In genomic region chr11:58846919-58847461, GRCm38 (mm10) we compare ENCODE assay signal across 8 mouse cellular contexts. TPM values are rescaled to one million over a fixed set of nuclear protein-coding genes. Genes with fewer than 3 reads are reported as not detected.
DNase-seq lines count a peak whose midpoint lies in the region; ATAC-seq and TF ChIP-seq lines count a peak whose summit lies in the region.

TSS of gene Gm12258 (plus strand) at chr11:58847158.

- peak within 1 kb of the TSS; percentile 79 for H3K4me2 ChIP-seq in heart, embryonic 11.5 days
- H3K4me2 ChIP-seq in kidney, embryonic 16.5 days (replicated peaks; ENCODE audit: low read depth, low read length): peak within 1 kb of the TSS; percentile 83
- H3K4me2 ChIP-seq in myocyte (ENCODE audit: low read depth): peak within 1 kb of the TSS; percentile 65

- peak; percentile 99 for DNase-seq in brain, embryonic 14.5 days (ENCODE audit: low read depth)
- peak; percentile 97 for DNase-seq in liver, adult 2 months (ENCODE audit: extremely low read depth, low read depth, low spot score)
- DNase-seq in splenic B cell, adult 2 months (ENCODE audit: low read depth, low spot score): peak; percentile 98

- H3ac ChIP-seq in C2C12 (ENCODE audit: control insufficient read depth, insufficient read length, low read depth) (peak within 1 kb of the TSS; percentile 82), myocyte (ENCODE audit: control insufficient read depth, insufficient read length) (peak within 1 kb of the TSS; percentile 89)

- no peak for TF ChIP-seq CTCF in C2C12 (IDR thresholded peaks at IDR 0.05; ENCODE audit: control insufficient read depth, insufficient read depth, insufficient read length)
- no peak for TF ChIP-seq CTCF in brain, embryonic 14.5 days (IDR thresholded peaks at IDR 0.05; ENCODE audit: borderline replicate concordance, extremely low read depth, insufficient read depth, insufficient read length)
- no peak for TF ChIP-seq CTCF in liver, adult 2 months (IDR thresholded peaks at IDR 0.05; ENCODE audit: low read depth, low read length)

- no peaks in the 10 kb centered on the region for H3K9me3 ChIP-seq in erythroblast, embryonic 14.5 days (ENCODE audit: control insufficient read depth, low read length)
- H3K9me3 ChIP-seq in heart, embryonic 11.5 days (replicated peaks; ENCODE audit: control insufficient read depth, low read length): no peaks in the 10 kb centered on the region
- no peaks in the 10 kb centered on the region for H3K9me3 ChIP-seq in kidney, embryonic 16.5 days (ENCODE audit: low read length)

- WGBS in heart, embryonic 11.5 days (ENCODE audit: insufficient replicate concordance): 1% methylated on average over 24 of the region's 24 CpGs
- under 1% methylated on average over 24 of the region's 24 CpGs for WGBS in kidney, embryonic 16.5 days
- under 1% methylated on average over 24 of the region's 24 CpGs for WGBS in liver, adult 2 months

- peak; percentile 99 for ATAC-seq in heart, embryonic 11.5 days (replicated peaks; ENCODE audit: insufficient number of reproducible peaks, low FRiP score, low TSS enrichment)
- ATAC-seq in kidney, embryonic 16.5 days (ENCODE audit: low FRiP score, low TSS enrichment): peak; percentile 100

- H3K79me3 ChIP-seq in C2C12 (ENCODE audit: low read depth): no peaks in the 10 kb centered on the region

- no peaks in the 10 kb centered on the region for H3K27me3 ChIP-seq in C2C12 (ENCODE audit: control insufficient read depth, insufficient read depth, insufficient read length)
- H3K27me3 ChIP-seq in erythroblast, embryonic 14.5 days (ENCODE audit: control insufficient read depth): no peaks in the 10 kb centered on the region
- no peaks in the 10 kb centered on the region for H3K27me3 ChIP-seq in heart, embryonic 11.5 days (ENCODE audit: control insufficient read depth, insufficient read depth, low read length)
- no peaks in the 10 kb centered on the region for H3K27me3 ChIP-seq in kidney, embryonic 16.5 days (ENCODE audit: insufficient read depth, low read length)
- H3K27me3 ChIP-seq in liver, adult 2 months (ENCODE audit: control insufficient read depth, insufficient read depth, low read length): no peaks in the 10 kb centered on the region
- no peaks in the 10 kb centered on the region for H3K27me3 ChIP-seq in myocyte (ENCODE audit: control insufficient read depth, insufficient read depth, insufficient read length)
- no peaks in the 10 kb centered on the region for H3K27me3 ChIP-seq in splenic B cell, adult 2 months (ENCODE audit: control insufficient read depth, insufficient read depth, low read length, poor library complexity, severe bottlenecking)

- H3K9ac ChIP-seq in heart, embryonic 11.5 days (ENCODE audit: low read depth, low read length): peak within 1 kb of the TSS; percentile 80
- H3K9ac ChIP-seq in kidney, embryonic 16.5 days (replicated peaks; ENCODE audit: low read length): peak within 1 kb of the TSS; percentile 91
- peak within 1 kb of the TSS; percentile 84 for H3K9ac ChIP-seq in liver, adult 2 months (ENCODE audit: low read depth, low read length)

- peak within 1 kb of the TSS; percentile 46 for H3K4me3 ChIP-seq in C2C12 (ENCODE audit: insufficient read depth, poor library complexity, severe bottlenecking)
- peak within 1 kb of the TSS; percentile 80 for H3K4me3 ChIP-seq in erythroblast, embryonic 14.5 days (replicated peaks)
- peak within 1 kb of the TSS; percentile 68 for H3K4me3 ChIP-seq in heart, embryonic 11.5 days (ENCODE audit: low read depth, low read length)
- peak within 1 kb of the TSS; percentile 86 for H3K4me3 ChIP-seq in kidney, embryonic 16.5 days (ENCODE audit: low read length)
- H3K4me3 ChIP-seq in liver, adult 2 months (ENCODE audit: insufficient read depth, low read depth, low read length): peak within 1 kb of the TSS; percentile 75
- H3K4me3 ChIP-seq in myocyte: peak within 1 kb of the TSS; percentile 46

- peaks cover 21% of the 10 kb centered on the region for H3K4me1 ChIP-seq in erythroblast, embryonic 14.5 days (ENCODE audit: control insufficient read depth)
- H3K4me1 ChIP-seq in heart, embryonic 11.5 days (ENCODE audit: control insufficient read depth, insufficient read depth, low read length): peaks cover 6% of the 10 kb centered on the region; the same call in 1 of the 2 replicates
- peaks cover 8% of the 10 kb centered on the region for H3K4me1 ChIP-seq in kidney, embryonic 16.5 days (ENCODE audit: insufficient read depth, low read length)
- H3K4me1 ChIP-seq in liver, adult 2 months (ENCODE audit: control insufficient read depth, insufficient read depth, low read length): peaks cover 2% of the 10 kb centered on the region; the same call in 1 of the 2 replicates

- H3K27ac ChIP-seq in heart, embryonic 11.5 days (ENCODE audit: low read depth, low read length): no peak within 1 kb of the TSS
- H3K27ac ChIP-seq in kidney, embryonic 16.5 days (ENCODE audit: low read length): no peak within 1 kb of the TSS; the same call in 1 of the 2 replicates
- peak within 1 kb of the TSS; percentile 52 for H3K27ac ChIP-seq in liver, adult 2 months (replicated peaks; ENCODE audit: insufficient read depth, low read depth, low read length)

- H3K36me3 ChIP-seq in C2C12 (ENCODE audit: control insufficient read depth, insufficient read depth): peaks cover 18% of the 10 kb centered on the region
- peaks cover 29% of the 10 kb centered on the region for H3K36me3 ChIP-seq in erythroblast, embryonic 14.5 days (ENCODE audit: control insufficient read depth)
- peaks cover 7% of the 10 kb centered on the region; the same call in 1 of the 2 replicates for H3K36me3 ChIP-seq in heart, embryonic 11.5 days (ENCODE audit: control insufficient read depth, insufficient read depth, low read length)
- H3K36me3 ChIP-seq in kidney, embryonic 16.5 days (ENCODE audit: insufficient read depth, low read length): peaks cover 12% of the 10 kb centered on the region
- H3K36me3 ChIP-seq in liver, adult 2 months (ENCODE audit: control insufficient read depth, insufficient read depth, low read length): peaks cover 5% of the 10 kb centered on the region; the same call in 1 of the 2 replicates
- peaks cover 15% of the 10 kb centered on the region for H3K36me3 ChIP-seq in myocyte (ENCODE audit: control insufficient read depth, insufficient read depth)
- H3K36me3 ChIP-seq in splenic B cell, adult 2 months (ENCODE audit: control insufficient read depth, insufficient read depth, low read length, poor library complexity, severe bottlenecking): 0 out of 2 replicates have a peak, but pooled peaks cover 2% of the 10 kb centered on the region

- H3K79me2 ChIP-seq in C2C12 (ENCODE audit: control insufficient read depth, insufficient read depth): no peaks in the 10 kb centered on the region
- no peaks in the 10 kb centered on the region; the same call in 1 of the 2 replicates for H3K79me2 ChIP-seq in liver, adult 2 months (ENCODE audit: control insufficient read depth, insufficient read depth, low read length)
- H3K79me2 ChIP-seq in myocyte (ENCODE audit: control insufficient read depth, insufficient read depth): no peaks in the 10 kb centered on the region

- TF ChIP-seq POLR2A in brain, embryonic 14.5 days (IDR thresholded peaks at IDR 0.05; ENCODE audit: borderline replicate concordance, extremely low read depth, insufficient read depth, insufficient read length, poor library complexity, severe bottlenecking): peak; percentile 31; the same call in 1 of the 2 replicates
- TF ChIP-seq POLR2A in liver, adult 2 months (IDR thresholded peaks at IDR 0.05; ENCODE audit: extremely low read depth, insufficient read depth, low read length): peak; percentile 44; the same call in 1 of the 2 replicates
- TF ChIP-seq POLR2A in myocyte (IDR thresholded peaks at IDR 0.05; ENCODE audit: insufficient read length, low read depth): peak; percentile 60

TF ChIP-seq in C2C12, 6 proteins besides CTCF, POLR2A, EP300 and RAD21:
- TF ChIP-seq FOSL1 (IDR thresholded peaks at IDR 0.05; ENCODE audit: insufficient read depth, low read length, poor library complexity, severe bottlenecking): no peak
- no peak for TF ChIP-seq CEBPB (IDR thresholded peaks at IDR 0.05; ENCODE audit: low read depth)
- no peak for TF ChIP-seq MYOD1 (IDR thresholded peaks at IDR 0.05; ENCODE audit: control insufficient read depth, insufficient read length, low read depth)
- no peak for TF ChIP-seq MYOG (IDR thresholded peaks at IDR 0.05; ENCODE audit: control insufficient read depth, extremely low read depth, insufficient read length)
- TF ChIP-seq USF1 (IDR thresholded peaks at IDR 0.05; ENCODE audit: low read depth): no peak
- no peak for TF ChIP-seq MAX (IDR thresholded peaks at IDR 0.05)

TF ChIP-seq in myocyte, 11 proteins besides CTCF, POLR2A, EP300 and RAD21:
- TF ChIP-seq MYOD1 (IDR thresholded peaks at IDR 0.05; ENCODE audit: control insufficient read depth in 1 of 3, insufficient read length in 2 of 3, low read depth in 2 of 3): no peak
- no peak for TF ChIP-seq SRF (IDR thresholded peaks at IDR 0.05; ENCODE audit: control insufficient read depth, insufficient read length, low read depth)
- no peak for TF ChIP-seq MYOG (IDR thresholded peaks at IDR 0.05; ENCODE audit: control insufficient read depth in 1 of 3, insufficient read depth in 1 of 3, insufficient read length in 2 of 3, low read depth in 2 of 3)
- TF ChIP-seq TCF3 (IDR thresholded peaks at IDR 0.05; ENCODE audit: insufficient read length, low read depth): no peak
- TF ChIP-seq E2F4 (IDR thresholded peaks at IDR 0.05; ENCODE audit: insufficient read depth): peak; percentile 22
- TF ChIP-seq POLR2AphosphoS2 (IDR thresholded peaks at IDR 0.05; ENCODE audit: insufficient read length, low read depth): peak; percentile 45
- TF ChIP-seq CEBPB (IDR thresholded peaks at IDR 0.05; ENCODE audit: insufficient read depth, poor library complexity, severe bottlenecking): peak; percentile 67

RNA-seq across cellular contexts. Expression of gene Gm12258, which starts in this region (rescaled TPM):
- 0.32 TPM for polyA plus RNA-seq in C2C12 (2012; fragmentation: generic; extraction: Trizol)
- 22.2 and 28.2 TPM in 2 replicates for polyA plus RNA-seq in brain, embryonic 14.5 days (2012; rRNA removed)
- polyA plus RNA-seq in erythroblast, embryonic 14.5 days (2012): 0.01 TPM in 1 of 2 replicates, not detected in the other
- 5.1 and 5.7 TPM in 2 replicates for polyA plus RNA-seq in heart, embryonic 11.5 days (2014; fragmentation: Nextera tagmentation; extraction: Ambion mirVana)
- polyA plus RNA-seq in kidney, embryonic 16.5 days (2015; fragmentation: Nextera tagmentation; extraction: Ambion mirVana): 10.2 and 10.6 TPM in 2 replicates
- 2.5 and 3.5 TPM in 2 replicates for total RNA-seq in liver, adult 2 months (2014; rRNA removed)
- 0.92 and 1.2 TPM in 2 replicates for polyA plus RNA-seq in liver, adult 2 months (2012; rRNA removed)
- polyA plus RNA-seq in myocyte (2012; fragmentation: generic; extraction: Trizol): 2.0 TPM
